Mouse (Mus musculus): ENCODE data around the gene Ptgds. TPM values are rescaled to one million over a fixed set of nuclear protein-coding genes. Genes with fewer than 3 reads are reported as not detected.

The Ptgds gene
- polyA plus RNA-seq, 2 experiments, result 0.17 to 0.96 TPM

GRCm38 (mm10) chr2:25504538-25504937 lies 34.7 kb upstream of the Ptgds start:
- Histone ChIP-seq H3K9me3 (ENCODE audit: control insufficient read depth, low read length) (no peaks in the 10 kb centered on the region), H3K36me3 (replicated peaks; ENCODE audit: control insufficient read depth, insufficient read depth, low read depth) (peaks cover 3% of the 10 kb centered on the region; the same call in 1 of the 2 replicates), H3K4me2 (ENCODE audit: low read depth) (no peak overlapping the region), H3K4me1 (replicated peaks; ENCODE audit: control insufficient read depth in 2 of 2, insufficient read depth in 2 of 2, low read length in 1 of 2) (peaks cover 25 to 33% of the 10 kb centered on the region in 2 experiments), H3K27ac (no peak overlapping the region), H3K9ac (replicated peaks) (no peak overlapping the region), H3K27me3 (ENCODE audit: control insufficient read depth, insufficient read depth, low read length) (no peaks in the 10 kb centered on the region), H3K4me3 (ENCODE audit: insufficient read depth in 1 of 2, low read depth in 2 of 2, low read length in 2 of 2) (no peak overlapping the region)
- TF ChIP-seq EP300 (IDR thresholded peaks at IDR 0.05; ENCODE audit: low read depth) (no peak), CTCF (IDR thresholded peaks at IDR 0.05; ENCODE audit: low read depth) (no peak)
- no peak for DNase-seq (ENCODE audit: low read depth in 3 of 3, low spot score in 3 of 3)
- WGBS (ENCODE audit: insufficient replicate concordance), result 50% methylated on average over 19 of the region's 19 CpGs
- no peak for ATAC-seq (ENCODE audit: insufficient read depth)

- peak overlapping the region; percentile 48 for H3K9ac ChIP-seq (replicated peaks)
Observed at GRCm38 (mm10) chr2:25502726-25503125, 32.9 kb upstream of the Ptgds start.

GRCm38 (mm10) chr2:25501593-25502486 lies 32.0 kb upstream of the Ptgds start, which contains the start of gene C8g:
TSS of gene C8g (minus strand) at chr2:25501719.
- no peaks in the 10 kb centered on the region for H3K9me3 ChIP-seq (ENCODE audit: control insufficient read depth, low read length)
- H3K4me2 ChIP-seq (ENCODE audit: low read depth), result peak within 1 kb of the TSS; percentile 97
- DNase-seq (ENCODE audit: low read depth in 3 of 3, low spot score in 3 of 3), result no peak
- H3K27me3 ChIP-seq (ENCODE audit: control insufficient read depth, insufficient read depth, low read length), result no peaks in the 10 kb centered on the region
- peak; percentile 55 for TF ChIP-seq CTCF (IDR thresholded peaks at IDR 0.05; ENCODE audit: low read depth)
- TF ChIP-seq EP300 (IDR thresholded peaks at IDR 0.05; ENCODE audit: low read depth), result no peak
- H3K4me1 ChIP-seq (replicated peaks; ENCODE audit: control insufficient read depth in 2 of 2, insufficient read depth in 2 of 2, low read length in 1 of 2), result peaks cover 25 to 37% of the 10 kb centered on the region in 2 experiments
- peak within 1 kb of the TSS; percentile 95 for H3K9ac ChIP-seq (replicated peaks)
- peak within 1 kb of the TSS; percentile 80 for H3K27ac ChIP-seq
- peak within 1 kb of the TSS; percentile 90 to 94 for H3K4me3 ChIP-seq (ENCODE audit: insufficient read depth in 1 of 2, low read depth in 2 of 2, low read length in 2 of 2)
- peaks cover 3% of the 10 kb centered on the region; the same call in 1 of the 2 replicates for H3K36me3 ChIP-seq (replicated peaks; ENCODE audit: control insufficient read depth, insufficient read depth, low read depth)
- 67% methylated on average over 20 of the region's 20 CpGs for WGBS (ENCODE audit: insufficient replicate concordance)
- no peak for ATAC-seq (ENCODE audit: insufficient read depth)

More at GRCm38 (mm10) chr2:25502726-25503125, 32.9 kb upstream of the Ptgds start:
- H3K27ac ChIP-seq, result peak overlapping the region; percentile 80
- TF ChIP-seq CTCF (IDR thresholded peaks at IDR 0.05; ENCODE audit: low read depth) (no peak), EP300 (IDR thresholded peaks at IDR 0.05; ENCODE audit: low read depth) (peak; percentile 59)
- H3K27me3 ChIP-seq (ENCODE audit: control insufficient read depth, insufficient read depth, low read length), result no peaks in the 10 kb centered on the region
- ATAC-seq (ENCODE audit: insufficient read depth) (peak; percentile 77), DNase-seq (ENCODE audit: low read depth in 3 of 3, low spot score in 3 of 3) (peak; percentile 67 to 73 (median 69))
- no peaks in the 10 kb centered on the region for H3K9me3 ChIP-seq (ENCODE audit: control insufficient read depth, low read length)
- H3K4me2 ChIP-seq (ENCODE audit: low read depth), result peak overlapping the region; percentile 97
- H3K36me3 ChIP-seq (replicated peaks; ENCODE audit: control insufficient read depth, insufficient read depth, low read depth), result peaks cover 3% of the 10 kb centered on the region; the same call in 1 of the 2 replicates
- H3K4me1 ChIP-seq (replicated peaks; ENCODE audit: control insufficient read depth in 2 of 2, insufficient read depth in 2 of 2, low read length in 1 of 2), result peaks cover 25 to 37% of the 10 kb centered on the region in 2 experiments
- 43% methylated on average over 3 of the region's 3 CpGs for WGBS (ENCODE audit: insufficient replicate concordance)
- H3K4me3 ChIP-seq (ENCODE audit: insufficient read depth in 1 of 2, low read depth in 2 of 2, low read length in 2 of 2), result peak overlapping the region in 1 of 2 experiments; percentile 10; a peak in 1 of 4 replicates

- under 1% methylated on average over 42 of the region's 44 CpGs for WGBS (ENCODE audit: insufficient replicate concordance)
- peak within 1 kb of the TSS; percentile 95 for H3K9ac ChIP-seq (replicated peaks)
- peaks cover 25 to 37% of the 10 kb centered on the region in 2 experiments for H3K4me1 ChIP-seq (replicated peaks; ENCODE audit: control insufficient read depth in 2 of 2, insufficient read depth in 2 of 2, low read length in 1 of 2)
- no peaks in the 10 kb centered on the region for H3K9me3 ChIP-seq (ENCODE audit: control insufficient read depth, low read length)
- H3K4me3 ChIP-seq (ENCODE audit: insufficient read depth in 1 of 2, low read depth in 2 of 2, low read length in 2 of 2), result peak within 1 kb of the TSS; percentile 90 to 94
- no peaks in the 10 kb centered on the region for H3K27me3 ChIP-seq (ENCODE audit: control insufficient read depth, insufficient read depth, low read length)
- peak within 1 kb of the TSS; percentile 80 for H3K27ac ChIP-seq
- peaks cover 3% of the 10 kb centered on the region; the same call in 1 of the 2 replicates for H3K36me3 ChIP-seq (replicated peaks; ENCODE audit: control insufficient read depth, insufficient read depth, low read depth)
- DNase-seq (ENCODE audit: low read depth in 3 of 3, low spot score in 3 of 3), result peak; percentile 85 to 87 (median 87)
- peak within 1 kb of the TSS; percentile 97 for H3K4me2 ChIP-seq (ENCODE audit: low read depth)
- TF ChIP-seq EP300 (IDR thresholded peaks at IDR 0.05; ENCODE audit: low read depth) (no peak), CTCF (IDR thresholded peaks at IDR 0.05; ENCODE audit: low read depth) (no peak)
- ATAC-seq (ENCODE audit: insufficient read depth), result peak; percentile 80
Observed at GRCm38 (mm10) chr2:25500576-25501405, 30.9 kb upstream of the Ptgds start, which contains the start of gene Fbxw5. TSS of gene Fbxw5 (plus strand) at chr2:25500750.
